Mouse (Mus musculus): ENCODE results near the gene Fahd2a. TPM values are rescaled to one million over a fixed set of nuclear protein-coding genes. Genes with fewer than 3 reads are reported as not detected.
A peak's percentile ranks its signal among the peaks of the same experiment; 100 is the strongest.

Gene Fahd2a
- polyA plus RNA-seq (2012; rRNA removed): 3.6 and 8.2 TPM in 2 replicates

GRCm38 (mm10) chr2:127444055-127444789 lies at the start of gene Fahd2a:
Gene Fahd2a, minus strand, starts transcription at chr2:127444565.
- H3K27me3 ChIP-seq (ENCODE audit: control insufficient read depth, insufficient read depth, low read length): no peaks in the 10 kb centered on the region
- WGBS: 3% methylated on average over 37 of the region's 37 CpGs
- H3K4me1 ChIP-seq (ENCODE audit: control insufficient read depth, insufficient read depth, insufficient read length, low read length): peaks cover 5% of the 10 kb centered on the region; the same call in 1 of the 2 replicates
- 0 out of 2 replicates have a peak, but pooled peaks cover 1% of the 10 kb centered on the region for H3K36me3 ChIP-seq (ENCODE audit: control insufficient read depth, insufficient read depth, low read length)
- H3K27ac ChIP-seq (ENCODE audit: insufficient read depth, low read depth, low read length): no peak within 1 kb of the TSS
- peak within 1 kb of the TSS; percentile 87 for H3K4me3 ChIP-seq (ENCODE audit: low read depth, low read length)
- no peak for TF ChIP-seq CTCF (IDR thresholded peaks at IDR 0.05; ENCODE audit: extremely low read depth, insufficient read length, insufficient replicate concordance, low read depth, low read length)
- TF ChIP-seq POLR2A (IDR thresholded peaks at IDR 0.05; ENCODE audit: low read depth, low read length): no peak

- TF ChIP-seq POLR2A (IDR thresholded peaks at IDR 0.05; ENCODE audit: low read depth, low read length) (no peak), CTCF (IDR thresholded peaks at IDR 0.05; ENCODE audit: extremely low read depth, insufficient read length, insufficient replicate concordance, low read depth, low read length) (no peak)
- Histone ChIP-seq H3K36me3 (ENCODE audit: control insufficient read depth, insufficient read depth, low read length) (no peaks in the 10 kb centered on the region), H3K4me3 (ENCODE audit: low read depth, low read length) (no peak overlapping the region; the same call in 1 of the 2 replicates), H3K27ac (ENCODE audit: insufficient read depth, low read depth, low read length) (no peak overlapping the region), H3K27me3 (ENCODE audit: control insufficient read depth, insufficient read depth, low read length) (peaks cover 22% of the 10 kb centered on the region), H3K4me1 (ENCODE audit: control insufficient read depth, insufficient read depth, insufficient read length, low read length) (peaks cover 4% of the 10 kb centered on the region)
- WGBS: 10% methylated on average over 19 of the region's 19 CpGs
These were observed 40.3 kb upstream of the Fahd2a start for GRCm38 (mm10) chr2:127484476-127485170.

- TF ChIP-seq POLR2A (IDR thresholded peaks at IDR 0.05; ENCODE audit: low read depth, low read length) (no peak), CTCF (IDR thresholded peaks at IDR 0.05; ENCODE audit: extremely low read depth, insufficient read length, insufficient replicate concordance, low read depth, low read length) (no peak)
- Histone ChIP-seq H3K4me1 (ENCODE audit: control insufficient read depth, insufficient read depth, insufficient read length, low read length) (peaks cover 4% of the 10 kb centered on the region), H3K36me3 (ENCODE audit: control insufficient read depth, insufficient read depth, low read length) (no peaks in the 10 kb centered on the region), H3K4me3 (ENCODE audit: low read depth, low read length) (peak overlapping the region; percentile 58), H3K27ac (ENCODE audit: insufficient read depth, low read depth, low read length) (peak overlapping the region; percentile 26; the same call in 1 of the 2 replicates), H3K27me3 (ENCODE audit: control insufficient read depth, insufficient read depth, low read length) (peaks cover 22% of the 10 kb centered on the region)
- 2% methylated on average over 21 of the region's 21 CpGs for WGBS
These were observed 38.6 kb upstream of the Fahd2a start for GRCm38 (mm10) chr2:127483001-127483400.

GRCm38 (mm10) chr2:127482533-127482911 lies 38.2 kb upstream of the Fahd2a start:
- TF ChIP-seq CTCF (IDR thresholded peaks at IDR 0.05; ENCODE audit: extremely low read depth, insufficient read length, insufficient replicate concordance, low read depth, low read length): no peak
- TF ChIP-seq POLR2A (IDR thresholded peaks at IDR 0.05; ENCODE audit: low read depth, low read length): no peak
- Histone ChIP-seq H3K4me1 (ENCODE audit: control insufficient read depth, insufficient read depth, insufficient read length, low read length) (peaks cover 4% of the 10 kb centered on the region), H3K4me3 (ENCODE audit: low read depth, low read length) (peak overlapping the region; percentile 58), H3K36me3 (ENCODE audit: control insufficient read depth, insufficient read depth, low read length) (no peaks in the 10 kb centered on the region), H3K27me3 (ENCODE audit: control insufficient read depth, insufficient read depth, low read length) (peaks cover 22% of the 10 kb centered on the region), H3K27ac (ENCODE audit: insufficient read depth, low read depth, low read length) (peak overlapping the region; percentile 26; the same call in 1 of the 2 replicates)
- WGBS: under 1% methylated on average over 21 of the region's 21 CpGs

- Histone ChIP-seq H3K27ac (ENCODE audit: insufficient read depth, low read depth, low read length) (no peak overlapping the region), H3K36me3 (ENCODE audit: control insufficient read depth, insufficient read depth, low read length) (no peaks in the 10 kb centered on the region), H3K27me3 (ENCODE audit: control insufficient read depth, insufficient read depth, low read length) (peaks cover 22% of the 10 kb centered on the region), H3K4me3 (ENCODE audit: low read depth, low read length) (peak overlapping the region; percentile 58), H3K4me1 (ENCODE audit: control insufficient read depth, insufficient read depth, insufficient read length, low read length) (peaks cover 4% of the 10 kb centered on the region)
- no peak for TF ChIP-seq POLR2A (IDR thresholded peaks at IDR 0.05; ENCODE audit: low read depth, low read length)
- no peak for TF ChIP-seq CTCF (IDR thresholded peaks at IDR 0.05; ENCODE audit: extremely low read depth, insufficient read length, insufficient replicate concordance, low read depth, low read length)
- 3% methylated on average over 59 of the region's 59 CpGs for WGBS
These were observed 37.6 kb upstream of the Fahd2a start for GRCm38 (mm10) chr2:127481841-127482532.

- H3K4me3 ChIP-seq (ENCODE audit: low read depth, low read length): no peak overlapping the region
- TF ChIP-seq CTCF (IDR thresholded peaks at IDR 0.05; ENCODE audit: extremely low read depth, insufficient read length, insufficient replicate concordance, low read depth, low read length): no peak
- TF ChIP-seq POLR2A (IDR thresholded peaks at IDR 0.05; ENCODE audit: low read depth, low read length): no peak
- H3K27ac ChIP-seq (ENCODE audit: insufficient read depth, low read depth, low read length): no peak overlapping the region
- H3K36me3 ChIP-seq (ENCODE audit: control insufficient read depth, insufficient read depth, low read length): no peaks in the 10 kb centered on the region
- peaks cover 22% of the 10 kb centered on the region for H3K27me3 ChIP-seq (ENCODE audit: control insufficient read depth, insufficient read depth, low read length)
- H3K4me1 ChIP-seq (ENCODE audit: control insufficient read depth, insufficient read depth, insufficient read length, low read length): peaks cover 4% of the 10 kb centered on the region
- WGBS: 62% methylated on average over 10 of the region's 10 CpGs
These were observed 35.4 kb upstream of the Fahd2a start for GRCm38 (mm10) chr2:127479763-127480162.
